Mouse (Mus musculus): ENCODE data around the gene Uqcc2.

GRCm38 (mm10) chr17:27090068-27090467, 43.6 kb downstream of the Uqcc2 start:
- TF ChIP-seq CTCF (IDR thresholded peaks at IDR 0.05) = no peak
- no peak for TF ChIP-seq POLR2A (IDR thresholded peaks at IDR 0.05; ENCODE audit: insufficient read depth, low read depth, low read length)
- no peak for TF ChIP-seq EP300 (IDR thresholded peaks at IDR 0.05; ENCODE audit: insufficient read depth, low read depth, low read length)

Measured in heart, adult 2 months (tissue).